Mouse (Mus musculus) thymus, adult 2 months (tissue): ENCODE data around the gene Rad54l2. TPM values are rescaled to one million over a fixed set of nuclear protein-coding genes. Genes with fewer than 3 reads are reported as not detected.

Experiments
- DNase-seq: peaks from one replicate; pipeline ENCODE4 v3.0.0; 2021
- H3K27ac ChIP-seq: fragments of 200-500 bp; 2 replicates; pipeline ENCODE4 v1.5.1; 2012; ENCODE audit warnings: low read length, control low read depth; ENCODE audit not compliant: control insufficient read depth, insufficient read depth
- H3K27me3 ChIP-seq: fragments of 200-500 bp; 2 replicates; pipeline ENCODE4 v1.6.1; 2012; ENCODE audit warnings: mild to moderate bottlenecking, low read length, moderate library complexity, mixed read lengths; ENCODE audit not compliant: control insufficient read depth, insufficient read depth
- H3K36me3 ChIP-seq: fragments of 200-500 bp; 2 replicates; pipeline ENCODE4 v1.6.1; 2012; ENCODE audit warnings: mild to moderate bottlenecking, low read length, moderate library complexity; ENCODE audit not compliant: control insufficient read depth, insufficient read depth
- H3K4me1 ChIP-seq: fragments of 200-500 bp; replicated peaks from 2 replicates; pipeline ENCODE4 v1.6.1; 2012; ENCODE audit warnings: low read length; ENCODE audit not compliant: control insufficient read depth, insufficient read depth
- H3K4me3 ChIP-seq: fragments of 200-500 bp; 2 replicates; pipeline ENCODE4 v1.5.1; 2012; ENCODE audit warnings: mild to moderate bottlenecking, low read length, control low read depth, moderate library complexity; ENCODE audit not compliant: control insufficient read depth, insufficient read depth
- CTCF ChIP-seq: fragments of 200-500 bp; IDR thresholded peaks from 2 replicates; pipeline ENCODE4 v1.5.1; 2012; ENCODE audit warnings: mild to moderate bottlenecking, control low read depth, low read length, moderate library complexity, borderline replicate concordance; ENCODE audit not compliant: control insufficient read depth, poor library complexity, insufficient read depth; ENCODE audit errors: extremely low read depth
- POLR2A ChIP-seq: fragments of 200-500 bp; IDR thresholded peaks from 2 replicates; pipeline ENCODE4 v1.6.1; 2012; ENCODE audit warnings: mild to moderate bottlenecking, low read length, control low read depth, moderate library complexity; ENCODE audit not compliant: control insufficient read depth, poor library complexity, insufficient read depth; ENCODE audit errors: extremely low read depth
- WGBS: fragments of 180-500 bp; shearing (Covaris S2); methylation state at CpG from one replicate; pipeline ENCODE4 v1.1.7; 2018; 5-methylcytosine and 5-hydroxymethylcytosine counted together
- polyA plus RNA-seq: library from polyadenylated mRNA; depleted of rRNA; stranded (reverse); fragments of >200 nt; gene quantifications from 2 replicates; pipeline ENCODE4 v1.2.3, GENCODE M21; 2012

Rad54l2 gene
- polyA plus RNA-seq, 1 experiment, result 53.0 TPM

DNA sequence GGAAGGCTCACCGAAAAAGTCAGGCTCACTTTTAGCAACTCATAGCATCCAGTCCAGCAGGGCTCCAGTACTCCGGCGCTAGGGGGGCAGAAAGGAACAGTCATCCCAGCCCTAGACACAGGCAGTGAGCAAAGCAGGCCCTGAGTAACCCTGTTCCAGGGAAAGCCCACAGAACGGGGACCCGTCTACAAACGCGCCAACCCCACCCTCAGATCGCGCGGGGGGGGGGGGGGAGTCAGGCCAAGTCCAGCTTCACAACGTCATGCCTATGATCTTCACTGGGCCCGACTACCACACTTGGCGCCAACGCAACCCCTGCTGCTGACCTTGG lies 104.1 kb downstream of the Rad54l2 start:
- WGBS, result 2% methylated on average over 14 of the region's 14 CpGs
- no peak for DNase-seq
- H3K4me3 ChIP-seq, result peak overlapping the region; percentile 65

GRCm38 (mm10) chr9:106684093-106684872 lies 104.7 kb downstream of the Rad54l2 start:
- no peak for TF ChIP-seq POLR2A
- TF ChIP-seq CTCF, result no peak
- 76% methylated on average over 6 of the region's 6 CpGs for WGBS
- H3K4me3 ChIP-seq, result peak overlapping the region; percentile 65
- DNase-seq, result no peak
- 0 out of 2 replicates have a peak overlapping the region, but pooled peaks have one; percentile 7 for H3K27ac ChIP-seq
- no peaks in the 10 kb centered on the region; the same call in 1 of the 2 replicates for H3K36me3 ChIP-seq
- H3K27me3 ChIP-seq, result no peaks in the 10 kb centered on the region
- H3K4me1 ChIP-seq, result peaks cover 9% of the 10 kb centered on the region

More for the DNA sequence above, 104.1 kb downstream of the Rad54l2 start:
- Histone ChIP-seq H3K27me3 (no peaks in the 10 kb centered on the region), H3K36me3 (no peaks in the 10 kb centered on the region; the same call in 1 of the 2 replicates), H3K27ac (peak overlapping the region; percentile 7; the same call in 1 of the 2 replicates), H3K4me1 (peaks cover 9% of the 10 kb centered on the region)
- no peak for TF ChIP-seq CTCF
- no peak for TF ChIP-seq POLR2A

GRCm38 (mm10) chr9:106681026-106681425 lies 108.0 kb downstream of the Rad54l2 start:
- Histone ChIP-seq H3K27ac (no peak overlapping the region), H3K27me3 (no peaks in the 10 kb centered on the region), H3K4me1 (peaks cover 11% of the 10 kb centered on the region), H3K4me3 (no peak overlapping the region), H3K36me3 (no peaks in the 10 kb centered on the region; the same call in 1 of the 2 replicates)
- WGBS, result 93% methylated on average over 9 of the region's 9 CpGs
- no peak for DNase-seq
- no peak for TF ChIP-seq CTCF

GRCm38 (mm10) chr9:106678242-106678641 lies 110.8 kb downstream of the Rad54l2 start:
- WGBS, result 92% methylated on average over 4 of the region's 4 CpGs
- Histone ChIP-seq H3K36me3 (peaks cover 3% of the 10 kb centered on the region), H3K4me3 (no peak overlapping the region), H3K27me3 (no peaks in the 10 kb centered on the region), H3K4me1 (peaks cover 4% of the 10 kb centered on the region; the same call in 1 of the 2 replicates), H3K27ac (no peak overlapping the region)
- TF ChIP-seq CTCF, result no peak
- no peak for TF ChIP-seq POLR2A
- DNase-seq, result no peak

GRCm38 (mm10) chr9:106677702-106678101 lies 111.3 kb downstream of the Rad54l2 start:
- Histone ChIP-seq H3K4me1 (peaks cover 4% of the 10 kb centered on the region; the same call in 1 of the 2 replicates), H3K4me3 (no peak overlapping the region), H3K27me3 (no peaks in the 10 kb centered on the region), H3K27ac (no peak overlapping the region), H3K36me3 (peaks cover 9% of the 10 kb centered on the region)
- DNase-seq, result no peak
- TF ChIP-seq POLR2A (no peak), CTCF (no peak)
- WGBS, result 94% methylated on average over 5 of the region's 5 CpGs

DNA sequence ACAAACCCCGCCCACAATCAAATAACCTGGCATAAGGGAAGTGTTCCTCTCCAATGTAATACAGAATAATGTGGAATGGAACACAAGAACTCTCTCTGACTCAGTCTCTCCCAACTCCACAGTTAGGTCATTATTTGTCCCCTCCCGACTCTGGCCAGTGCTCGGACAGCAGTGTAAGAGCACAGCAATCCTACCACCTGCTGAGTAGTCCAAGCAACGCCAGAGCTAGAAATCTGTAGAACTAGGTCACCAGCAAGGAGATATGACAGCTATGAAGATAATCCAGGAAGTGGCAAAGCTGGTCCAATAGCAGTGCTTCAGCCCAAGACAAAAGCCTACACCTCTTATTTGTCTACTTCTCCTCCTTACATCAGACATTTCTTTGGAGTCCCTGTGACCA lies 112.4 kb downstream of the Rad54l2 start:
- DNase-seq, result no peak
- Histone ChIP-seq H3K36me3 (peaks cover 9% of the 10 kb centered on the region), H3K27me3 (no peaks in the 10 kb centered on the region), H3K4me1 (peaks cover 4% of the 10 kb centered on the region; the same call in 1 of the 2 replicates), H3K4me3 (no peak overlapping the region), H3K27ac (no peak overlapping the region)
- TF ChIP-seq CTCF, result no peak
- TF ChIP-seq POLR2A, result no peak
- whole genome bisulfite sequencing, result 86% methylated on average over 4 of the region's 4 CpGs
